Mouse (Mus musculus): ENCODE data around the gene Pepd. TPM values are rescaled to one million over a fixed set of nuclear protein-coding genes. Genes with fewer than 3 reads are reported as not detected.

Gene Pepd
- total and polyA plus RNA-seq, 2 experiments from 2014 or later, result 60.0 to 64.5 TPM

DNA sequence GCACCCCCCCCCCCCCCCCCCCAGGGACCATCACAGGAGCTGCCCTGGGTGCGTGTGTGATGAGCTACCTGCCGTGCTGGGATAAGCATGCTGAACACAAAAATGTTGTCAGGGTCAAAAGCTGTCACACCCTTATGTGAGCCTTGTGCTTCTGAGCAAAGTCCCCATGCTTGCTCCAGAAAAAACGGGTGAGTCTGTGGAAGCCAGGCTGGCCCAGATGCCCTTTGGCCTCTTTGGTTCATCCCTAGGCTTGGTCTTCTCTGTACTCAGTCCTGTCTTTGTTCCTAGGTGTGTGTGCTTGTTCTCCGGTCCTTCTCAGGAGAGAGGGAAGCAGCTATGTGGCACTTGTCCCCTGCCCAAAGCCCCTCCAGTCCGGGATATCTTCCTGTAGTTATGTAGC is 3.4 kb downstream of the Pepd start:
- H3K4me2 ChIP-seq (ENCODE audit: low read depth, low read length), result no peak overlapping the region
- DNase-seq (ENCODE audit: low spot score), result no peak
- H3K4me1 ChIP-seq (ENCODE audit: insufficient read depth, low read length), result 0 out of 2 replicates have a peak, but pooled peaks cover 2% of the 10 kb centered on the region
- H3K4me3 ChIP-seq (ENCODE audit: low read length), result no peak overlapping the region
- WGBS, result 91% methylated on average over 5 of the region's 5 CpGs
- no peaks in the 10 kb centered on the region for H3K36me3 ChIP-seq (ENCODE audit: insufficient read depth, low read length)
- no peak for ATAC-seq
- no peaks in the 10 kb centered on the region for H3K27me3 ChIP-seq (ENCODE audit: insufficient read depth, low read length)
- no peak overlapping the region for H3K9ac ChIP-seq (replicated peaks; ENCODE audit: low read length)
- no peaks in the 10 kb centered on the region for H3K9me3 ChIP-seq (ENCODE audit: low read length)
- no peak overlapping the region for H3K27ac ChIP-seq
- no peak for TF ChIP-seq CTCF (IDR thresholded peaks at IDR 0.05; ENCODE audit: low read depth)

DNA sequence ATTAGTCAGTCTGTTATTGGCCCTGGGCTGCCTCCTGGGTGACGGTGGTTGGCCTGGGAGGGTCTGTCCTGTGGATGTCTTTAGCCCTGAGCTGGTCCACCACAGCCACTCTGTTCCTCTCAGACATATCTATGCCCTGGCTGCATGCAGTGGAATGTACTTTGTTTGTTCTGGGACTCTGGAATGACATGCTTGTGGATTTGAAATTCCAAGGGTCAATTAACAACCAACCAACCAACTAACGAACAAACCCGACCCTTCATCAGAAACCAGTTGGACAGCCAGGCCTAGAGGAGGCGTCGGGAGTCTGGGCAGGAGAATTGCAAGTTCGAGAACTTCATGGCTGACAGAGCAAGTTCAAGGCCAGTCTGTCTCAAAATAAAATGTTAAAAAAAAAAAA is 5.4 kb downstream of the Pepd start:
- Histone ChIP-seq H3K27me3 (ENCODE audit: insufficient read depth, low read length) (no peaks in the 10 kb centered on the region), H3K9me3 (ENCODE audit: low read length) (no peaks in the 10 kb centered on the region), H3K27ac (no peak overlapping the region), H3K9ac (replicated peaks; ENCODE audit: low read length) (no peak overlapping the region), H3K4me2 (ENCODE audit: low read depth, low read length) (no peak overlapping the region), H3K4me3 (ENCODE audit: low read length) (no peak overlapping the region), H3K36me3 (ENCODE audit: insufficient read depth, low read length) (no peaks in the 10 kb centered on the region), H3K4me1 (ENCODE audit: insufficient read depth, low read length) (no peaks in the 10 kb centered on the region)
- ATAC-seq, result no peak
- WGBS, result 81% methylated on average over 6 of the region's 6 CpGs
- no peak for DNase-seq (ENCODE audit: low spot score)
- no peak for TF ChIP-seq CTCF (IDR thresholded peaks at IDR 0.05; ENCODE audit: low read depth)

DNA sequence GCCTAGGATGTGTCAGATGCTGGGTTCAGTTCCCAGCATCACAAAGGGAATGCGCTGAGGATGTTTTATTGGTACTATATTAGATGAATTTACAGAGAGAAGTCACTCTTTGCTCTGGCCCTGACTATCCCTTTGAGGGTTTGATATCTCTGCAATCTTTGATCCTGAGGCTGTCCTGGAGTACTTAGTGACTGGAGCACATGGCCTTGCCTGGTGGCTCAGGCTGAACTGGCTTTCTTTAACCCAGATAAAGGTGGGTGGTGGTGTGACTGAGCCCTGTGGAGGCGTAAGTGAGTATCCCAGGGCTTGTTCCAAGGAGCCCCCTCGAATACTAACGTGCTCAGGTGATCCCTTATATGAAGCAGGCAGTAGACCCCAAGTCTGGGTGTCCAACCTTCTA is 5.8 kb downstream of the Pepd start:
- ATAC-seq (no peak), DNase-seq (ENCODE audit: low spot score) (no peak)
- H3K4me3 ChIP-seq (ENCODE audit: low read length), result no peak overlapping the region
- H3K27ac ChIP-seq, result no peak overlapping the region
- 95% methylated on average over 4 of the region's 4 CpGs for WGBS
- H3K4me1 ChIP-seq (ENCODE audit: insufficient read depth, low read length), result no peaks in the 10 kb centered on the region
- no peaks in the 10 kb centered on the region for H3K27me3 ChIP-seq (ENCODE audit: insufficient read depth, low read length)
- H3K9me3 ChIP-seq (ENCODE audit: low read length), result no peaks in the 10 kb centered on the region
- no peak for TF ChIP-seq CTCF (IDR thresholded peaks at IDR 0.05; ENCODE audit: low read depth)
- no peaks in the 10 kb centered on the region for H3K36me3 ChIP-seq (ENCODE audit: insufficient read depth, low read length)
- no peak overlapping the region for H3K4me2 ChIP-seq (ENCODE audit: low read depth, low read length)
- no peak overlapping the region for H3K9ac ChIP-seq (replicated peaks; ENCODE audit: low read length)

DNA sequence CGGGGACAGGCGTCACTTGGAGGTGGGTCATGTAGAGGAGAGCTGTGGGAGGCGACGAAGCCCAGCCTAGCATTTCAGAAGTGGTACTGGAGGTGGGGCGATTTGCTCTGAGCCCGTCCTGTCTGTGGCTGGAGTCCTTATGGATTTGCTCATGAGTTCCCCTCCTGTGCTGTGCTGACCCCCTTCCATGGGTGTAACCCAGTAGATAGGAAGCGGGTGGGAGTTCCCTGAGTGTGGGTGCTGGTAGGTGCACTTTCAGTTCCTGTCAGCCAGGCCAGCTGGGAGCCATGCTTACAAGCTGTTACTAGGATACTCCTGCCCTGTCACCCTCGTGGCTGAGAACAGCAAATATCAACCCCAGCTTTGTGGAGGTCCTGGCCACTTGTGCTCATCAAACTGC is 6.2 kb downstream of the Pepd start:
- DNase-seq (ENCODE audit: low spot score), result no peak
- no peak overlapping the region for H3K4me3 ChIP-seq (ENCODE audit: low read length)
- H3K27me3 ChIP-seq (ENCODE audit: insufficient read depth, low read length), result no peaks in the 10 kb centered on the region
- H3K4me2 ChIP-seq (ENCODE audit: low read depth, low read length), result no peak overlapping the region
- no peak overlapping the region for H3K27ac ChIP-seq
- 85% methylated on average over 8 of the region's 8 CpGs for WGBS
- H3K36me3 ChIP-seq (ENCODE audit: insufficient read depth, low read length), result no peaks in the 10 kb centered on the region
- TF ChIP-seq CTCF (IDR thresholded peaks at IDR 0.05; ENCODE audit: low read depth), result no peak
- H3K9me3 ChIP-seq (ENCODE audit: low read length), result no peaks in the 10 kb centered on the region
- no peak overlapping the region for H3K9ac ChIP-seq (replicated peaks; ENCODE audit: low read length)
- H3K4me1 ChIP-seq (ENCODE audit: insufficient read depth, low read length), result no peaks in the 10 kb centered on the region
- no peak for ATAC-seq

DNA sequence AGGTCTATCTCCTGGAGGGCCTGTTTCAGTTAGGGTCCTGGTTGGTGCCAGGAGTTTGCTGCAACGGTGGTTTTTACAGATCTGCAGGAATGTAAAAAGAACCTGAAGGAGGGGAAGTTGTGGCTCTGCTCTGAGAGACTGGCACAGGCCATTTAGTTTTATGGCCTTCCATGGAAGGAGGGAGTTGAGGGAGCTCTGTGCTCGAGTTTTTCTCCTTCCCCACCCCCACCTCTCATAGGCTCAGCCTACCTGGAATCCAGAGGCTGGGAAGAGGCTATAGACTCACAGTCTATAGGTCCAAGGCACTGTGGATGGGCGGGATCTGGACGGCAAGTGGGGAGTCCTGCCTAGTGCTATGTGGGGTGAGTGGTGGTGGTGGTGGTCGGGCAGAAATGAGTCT is 6.9 kb downstream of the Pepd start:
- Histone ChIP-seq H3K9ac (replicated peaks; ENCODE audit: low read length) (no peak overlapping the region), H3K4me3 (ENCODE audit: low read length) (no peak overlapping the region), H3K27ac (no peak overlapping the region), H3K9me3 (ENCODE audit: low read length) (no peaks in the 10 kb centered on the region), H3K4me1 (ENCODE audit: insufficient read depth, low read length) (no peaks in the 10 kb centered on the region), H3K4me2 (ENCODE audit: low read depth, low read length) (no peak overlapping the region), H3K27me3 (ENCODE audit: insufficient read depth, low read length) (no peaks in the 10 kb centered on the region), H3K36me3 (ENCODE audit: insufficient read depth, low read length) (no peaks in the 10 kb centered on the region)
- 74% methylated on average over 5 of the region's 5 CpGs for WGBS
- no peak for ATAC-seq
- TF ChIP-seq CTCF (IDR thresholded peaks at IDR 0.05; ENCODE audit: low read depth), result no peak
- no peak for DNase-seq (ENCODE audit: low spot score)

DNA sequence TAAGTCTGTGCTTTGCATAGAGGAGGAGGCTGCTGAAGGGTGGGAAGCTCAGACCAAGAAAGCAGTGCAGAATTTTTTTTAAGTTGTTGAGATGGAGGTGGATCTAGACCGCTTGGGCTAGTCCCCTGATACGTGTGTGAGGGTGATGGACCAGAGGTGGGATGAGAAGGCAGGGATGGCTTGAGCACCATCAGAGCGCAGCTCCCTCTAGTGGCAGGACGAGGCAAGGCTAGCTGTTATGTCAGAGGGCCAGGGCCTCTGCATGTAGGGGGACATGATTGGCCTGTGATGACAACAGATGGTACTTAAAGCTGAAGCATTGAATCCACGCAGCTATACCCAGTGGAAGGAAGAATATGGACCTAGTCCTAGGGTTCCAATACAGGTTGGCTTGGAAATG is 7.6 kb downstream of the Pepd start:
- DNase-seq (ENCODE audit: low spot score) (peak; percentile 32), ATAC-seq (no peak)
- H3K9ac ChIP-seq (replicated peaks; ENCODE audit: low read length), result no peak overlapping the region
- H3K36me3 ChIP-seq (ENCODE audit: insufficient read depth, low read length), result no peaks in the 10 kb centered on the region
- WGBS, result 55% methylated on average over 5 of the region's 5 CpGs
- no peaks in the 10 kb centered on the region for H3K4me1 ChIP-seq (ENCODE audit: insufficient read depth, low read length)
- no peaks in the 10 kb centered on the region for H3K9me3 ChIP-seq (ENCODE audit: low read length)
- H3K4me3 ChIP-seq (ENCODE audit: low read length), result no peak overlapping the region
- H3K27ac ChIP-seq, result no peak overlapping the region
- no peaks in the 10 kb centered on the region for H3K27me3 ChIP-seq (ENCODE audit: insufficient read depth, low read length)
- no peak overlapping the region for H3K4me2 ChIP-seq (ENCODE audit: low read depth, low read length)
- TF ChIP-seq CTCF (IDR thresholded peaks at IDR 0.05; ENCODE audit: low read depth), result peak; percentile 69

DNA sequence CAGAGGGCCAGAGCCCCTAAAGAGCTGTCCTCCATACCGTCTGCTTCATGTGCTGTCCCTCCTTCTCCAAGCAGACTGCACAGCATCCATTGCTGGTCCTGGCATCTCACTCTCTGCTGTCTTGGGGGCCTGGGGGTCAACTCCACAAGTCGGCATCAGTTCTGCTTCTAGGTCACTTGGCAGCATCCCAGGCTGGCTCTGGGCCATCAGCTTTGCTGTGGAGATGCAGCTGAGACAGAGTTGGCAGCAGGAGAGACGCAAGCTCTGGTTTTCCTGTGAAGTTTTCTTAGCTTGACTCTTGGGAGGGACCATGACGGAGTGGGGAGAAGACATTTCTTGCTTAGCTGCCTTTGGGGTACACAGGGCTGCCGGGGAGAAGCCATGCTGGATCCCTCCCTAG is 13.0 kb downstream of the Pepd start:
- H3K4me1 ChIP-seq (ENCODE audit: insufficient read depth, low read length), result peaks cover 10% of the 10 kb centered on the region
- no peaks in the 10 kb centered on the region for H3K9me3 ChIP-seq (ENCODE audit: low read length)
- TF ChIP-seq CTCF (IDR thresholded peaks at IDR 0.05; ENCODE audit: low read depth), result no peak
- H3K4me2 ChIP-seq (ENCODE audit: low read depth, low read length), result no peak overlapping the region
- 38% methylated on average over 5 of the region's 5 CpGs for WGBS
- peak; percentile 38; the same call in 1 of the 2 replicates for ATAC-seq
- no peaks in the 10 kb centered on the region for H3K27me3 ChIP-seq (ENCODE audit: insufficient read depth, low read length)
- DNase-seq (ENCODE audit: low spot score), result peak; percentile 77
- H3K36me3 ChIP-seq (ENCODE audit: insufficient read depth, low read length), result 0 out of 2 replicates have a peak, but pooled peaks cover 4% of the 10 kb centered on the region
- H3K9ac ChIP-seq (replicated peaks; ENCODE audit: low read length), result no peak overlapping the region
- no peak overlapping the region for H3K4me3 ChIP-seq (ENCODE audit: low read length)
- 0 out of 2 replicates have a peak overlapping the region, but pooled peaks have one; percentile 11 for H3K27ac ChIP-seq
